Mouse (Mus musculus): ENCODE measurements around the gene Pde4d.

Pde4d gene

DNA sequence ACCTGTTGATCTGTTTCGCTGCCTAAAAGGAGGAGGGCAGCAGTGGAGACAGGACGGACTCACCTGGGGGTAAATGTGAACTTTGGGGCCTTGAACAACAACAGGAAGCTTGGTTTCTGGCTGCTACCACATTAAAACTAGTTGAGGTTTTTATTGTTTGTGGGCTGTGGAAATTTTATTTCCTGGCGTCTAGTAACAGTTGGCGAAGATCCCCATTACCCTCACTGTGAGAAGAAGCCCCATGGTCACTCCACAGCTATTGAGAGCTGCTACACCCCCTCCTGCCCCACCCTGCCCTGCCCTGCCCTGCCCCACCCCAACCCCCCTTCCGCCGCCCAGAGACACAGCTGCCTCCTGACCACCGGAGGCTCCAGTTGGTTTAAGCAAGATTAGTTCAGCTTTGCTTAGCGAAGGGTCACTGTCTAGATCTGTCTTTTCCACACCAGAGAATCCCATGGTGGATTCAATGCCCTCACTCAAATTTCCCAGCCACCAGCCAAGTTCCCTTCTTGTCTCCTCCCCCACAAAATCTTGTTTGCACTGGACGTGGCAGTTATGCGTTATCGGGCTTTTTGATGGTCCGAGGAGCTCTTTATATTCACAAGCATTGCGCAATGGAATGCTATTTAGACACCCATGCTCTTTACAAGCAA is 780.7 kb downstream of the Pde4d start:
- DNase-seq (ENCODE audit: extremely low read depth, low read depth, low spot score) = no peak

GRCm38 (mm10) chr13:109231848-109232460 is 782.2 kb downstream of the Pde4d start:
- no peak for DNase-seq (ENCODE audit: extremely low read depth, low read depth, low spot score)

DNA sequence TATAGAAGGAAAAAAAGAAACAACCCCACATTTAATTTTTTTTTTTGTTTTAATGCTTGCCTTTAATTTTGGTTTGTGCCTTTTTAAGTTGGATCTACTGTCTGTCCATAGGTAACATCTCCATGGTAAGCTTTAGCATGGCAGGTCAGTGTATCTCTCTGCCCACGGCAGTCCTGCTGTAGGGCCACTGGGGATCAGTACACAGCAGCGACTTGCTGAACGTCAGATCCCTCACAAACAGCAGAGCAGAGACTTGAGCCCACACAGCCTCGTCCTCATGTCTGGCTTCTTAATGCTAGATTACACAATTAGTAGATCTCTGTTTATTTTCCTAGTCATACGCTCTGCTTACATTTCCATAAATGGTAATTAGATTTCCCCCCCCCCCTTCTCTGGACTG is 782.8 kb downstream of the Pde4d start:
- DNase-seq (ENCODE audit: extremely low read depth, low read depth, low spot score) = no peak

DNA sequence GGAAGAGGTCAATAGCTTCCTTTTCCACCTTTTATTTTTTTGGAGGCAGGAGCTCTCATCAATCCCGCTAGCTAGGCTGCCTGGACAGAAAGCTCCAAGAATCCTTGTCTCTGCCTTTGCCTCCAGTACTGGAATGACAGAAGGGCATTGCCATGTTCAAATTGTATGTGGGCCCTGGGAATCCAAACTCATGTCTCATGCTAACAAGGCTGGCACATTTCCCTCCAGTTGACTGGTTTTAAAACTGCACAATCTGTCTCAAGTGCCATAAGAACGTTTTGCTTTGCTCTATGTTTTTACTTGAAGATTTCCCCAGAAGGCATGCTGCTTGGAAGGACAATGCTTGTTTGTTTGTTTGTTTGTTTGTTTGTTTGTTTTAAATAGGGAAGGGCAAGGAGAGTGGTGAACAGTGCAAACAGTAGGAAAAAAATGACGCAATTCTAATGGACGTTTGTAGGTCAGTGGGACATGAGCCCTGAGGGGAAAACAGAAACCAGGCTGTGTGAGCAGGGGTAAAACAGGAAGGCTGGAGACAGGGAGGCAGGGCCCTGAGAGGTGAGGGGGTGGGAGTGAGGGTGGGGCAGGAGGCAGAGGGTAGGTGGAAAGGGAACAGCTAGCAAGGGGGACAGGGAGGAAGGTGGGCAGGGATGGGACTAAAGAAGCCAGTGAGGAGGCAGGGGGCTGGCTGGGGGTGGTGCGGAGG is 784.3 kb downstream of the Pde4d start:
- DNase-seq (ENCODE audit: extremely low read depth, low read depth, low spot score) = no peak

DNA sequence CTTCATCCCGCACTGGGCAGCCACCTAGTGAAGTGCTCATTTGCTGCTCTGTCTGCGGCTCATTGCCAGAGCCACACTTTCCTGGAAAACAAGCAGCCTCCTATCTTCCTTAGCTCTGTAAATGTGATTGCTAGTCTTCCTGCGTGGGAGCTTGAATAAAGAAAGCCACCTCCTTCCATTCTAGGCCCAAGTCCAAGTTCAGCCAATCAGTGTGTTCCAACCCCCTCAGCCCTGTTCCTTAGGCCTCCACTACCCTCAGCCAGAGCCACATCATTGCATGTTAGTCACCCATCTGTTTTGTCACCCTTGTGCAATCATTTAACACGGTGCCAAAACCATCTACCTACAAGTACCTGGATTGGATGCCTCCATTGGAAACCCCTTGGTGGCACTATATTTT is 786.3 kb downstream of the Pde4d start:
- DNase-seq (ENCODE audit: extremely low read depth, low read depth, low spot score) = peak; percentile 90

DNA sequence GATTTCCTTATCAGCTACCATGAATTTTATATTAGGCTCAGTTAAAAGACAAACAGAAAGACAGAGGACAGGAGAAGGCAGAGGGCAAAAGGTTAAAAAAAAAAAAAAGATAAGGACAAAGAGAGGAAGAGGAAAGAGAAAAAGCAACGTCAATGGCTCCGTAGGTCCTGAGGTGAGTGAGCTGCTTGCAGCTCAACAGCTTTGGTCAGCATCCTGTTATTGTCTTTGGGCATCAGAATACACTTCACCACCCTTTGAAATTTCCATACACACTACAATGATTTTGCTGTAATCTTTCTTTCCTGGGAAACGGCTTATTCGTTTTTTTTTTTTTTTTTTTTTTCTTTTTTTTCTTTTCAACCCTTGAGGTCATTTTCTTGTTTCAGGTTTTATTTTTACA is 788.9 kb downstream of the Pde4d start:
- no peak for DNase-seq (ENCODE audit: extremely low read depth, low read depth, low spot score)

GRCm38 (mm10) chr13:109239296-109239695 is 789.5 kb downstream of the Pde4d start:
- DNase-seq (ENCODE audit: extremely low read depth, low read depth, low spot score) = no peak

GRCm38 (mm10) chr13:109242456-109243050 is 792.8 kb downstream of the Pde4d start:
- DNase-seq (ENCODE audit: extremely low read depth, low read depth, low spot score) = no peak

GRCm38 (mm10) chr13:109243160-109243559 is 793.4 kb downstream of the Pde4d start:
- no peak for DNase-seq (ENCODE audit: extremely low read depth, low read depth, low spot score)

DNA sequence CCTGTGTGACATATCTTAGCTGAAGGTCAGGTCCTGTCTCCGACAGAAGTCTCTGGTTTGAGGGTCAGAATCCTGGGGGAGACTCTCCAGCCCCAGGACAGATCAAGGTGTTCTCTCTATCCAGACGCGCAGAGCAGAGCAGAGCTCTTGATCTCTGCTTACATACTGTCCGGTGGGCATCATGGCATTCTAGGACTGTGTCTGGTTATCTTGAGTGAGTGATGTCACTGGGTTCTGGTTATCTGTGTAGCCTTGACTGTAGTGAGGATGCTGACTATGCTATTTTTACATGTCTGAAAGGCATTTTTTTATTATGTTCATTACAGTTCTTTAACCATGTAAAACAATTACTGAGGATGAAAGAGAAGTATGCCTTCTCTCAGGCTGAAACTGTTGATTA is 797.3 kb downstream of the Pde4d start:
- no peak for DNase-seq (ENCODE audit: extremely low read depth, low read depth, low spot score)

DNA sequence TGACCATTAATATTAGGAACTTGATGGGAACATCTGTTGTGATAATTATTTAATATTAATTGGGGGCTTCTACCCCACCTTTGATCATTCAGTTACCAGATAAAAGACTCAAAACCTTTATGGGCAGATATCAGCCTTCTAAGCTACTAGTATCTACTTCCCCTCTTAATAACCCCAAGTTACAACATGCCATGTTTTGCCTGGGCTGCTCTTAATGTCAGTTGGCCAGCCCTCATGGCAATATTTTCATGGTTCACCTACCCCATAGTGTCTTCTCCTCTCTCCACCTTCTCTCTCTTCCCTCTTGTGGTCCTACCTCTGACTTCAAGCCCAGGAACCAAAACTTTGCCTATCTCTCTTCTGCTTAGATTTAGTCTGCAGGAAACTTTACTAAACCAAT is 799.6 kb downstream of the Pde4d start:
- DNase-seq (ENCODE audit: extremely low read depth, low read depth, low spot score) = no peak

GRCm38 (mm10) chr13:109255634-109256033 is 805.9 kb downstream of the Pde4d start:
- no peak for DNase-seq (ENCODE audit: extremely low read depth, low read depth, low spot score)

GRCm38 (mm10) chr13:109260220-109260795 is 810.6 kb downstream of the Pde4d start:
- DNase-seq (ENCODE audit: extremely low read depth, low read depth, low spot score) = peak; percentile 85

GRCm38 (mm10) chr13:109260796-109261516 is 811.2 kb downstream of the Pde4d start:
- no peak for DNase-seq (ENCODE audit: extremely low read depth, low read depth, low spot score)

- DNase-seq (ENCODE audit: extremely low read depth, low read depth, low spot score) = no peak
Observed at GRCm38 (mm10) chr13:109261642-109262220, 812.0 kb downstream of the Pde4d start.

DNA sequence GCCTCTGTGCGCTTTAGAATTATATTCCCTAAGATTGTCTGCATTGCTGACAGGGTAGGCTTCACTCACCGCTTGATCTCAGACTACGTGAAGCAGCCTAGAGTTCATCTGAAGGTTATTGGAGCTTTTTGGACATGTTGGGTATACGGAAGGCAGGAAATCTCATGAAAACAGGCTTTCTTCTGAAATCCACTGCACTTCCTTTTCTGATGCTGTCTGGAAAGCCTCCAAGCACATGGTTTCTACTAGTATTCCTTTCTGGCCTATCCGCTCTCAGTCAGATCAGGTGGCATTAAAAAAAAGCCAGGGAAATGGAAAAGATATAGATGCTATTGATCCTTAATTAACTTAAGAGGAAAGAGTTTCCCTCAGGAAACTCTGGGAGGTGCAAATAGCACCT is 812.8 kb downstream of the Pde4d start:
- no peak for DNase-seq (ENCODE audit: extremely low read depth, low read depth, low spot score)

DNA sequence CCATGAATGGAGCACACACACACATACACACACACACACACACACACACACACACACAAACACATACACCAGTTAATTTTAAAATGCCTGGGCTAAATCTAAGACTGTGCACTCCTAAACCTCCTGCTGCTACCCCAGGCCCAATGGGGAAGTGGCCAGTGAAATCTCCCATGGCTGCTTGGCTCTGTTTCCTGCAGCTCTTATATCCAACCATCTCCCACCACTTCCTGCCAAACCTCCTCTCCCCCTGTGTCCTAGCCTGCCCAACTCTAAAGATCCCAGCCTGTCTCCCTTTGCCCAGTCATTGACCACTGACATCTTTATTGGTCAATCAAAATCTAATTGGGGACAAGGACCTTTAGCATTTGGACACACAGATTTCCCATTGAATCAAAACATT is 814.1 kb downstream of the Pde4d start:
- no peak for DNase-seq (ENCODE audit: extremely low read depth, low read depth, low spot score)

- no peak for DNase-seq (ENCODE audit: extremely low read depth, low read depth, low spot score)
Observed at GRCm38 (mm10) chr13:109268253-109268652, 818.5 kb downstream of the Pde4d start.

DNA sequence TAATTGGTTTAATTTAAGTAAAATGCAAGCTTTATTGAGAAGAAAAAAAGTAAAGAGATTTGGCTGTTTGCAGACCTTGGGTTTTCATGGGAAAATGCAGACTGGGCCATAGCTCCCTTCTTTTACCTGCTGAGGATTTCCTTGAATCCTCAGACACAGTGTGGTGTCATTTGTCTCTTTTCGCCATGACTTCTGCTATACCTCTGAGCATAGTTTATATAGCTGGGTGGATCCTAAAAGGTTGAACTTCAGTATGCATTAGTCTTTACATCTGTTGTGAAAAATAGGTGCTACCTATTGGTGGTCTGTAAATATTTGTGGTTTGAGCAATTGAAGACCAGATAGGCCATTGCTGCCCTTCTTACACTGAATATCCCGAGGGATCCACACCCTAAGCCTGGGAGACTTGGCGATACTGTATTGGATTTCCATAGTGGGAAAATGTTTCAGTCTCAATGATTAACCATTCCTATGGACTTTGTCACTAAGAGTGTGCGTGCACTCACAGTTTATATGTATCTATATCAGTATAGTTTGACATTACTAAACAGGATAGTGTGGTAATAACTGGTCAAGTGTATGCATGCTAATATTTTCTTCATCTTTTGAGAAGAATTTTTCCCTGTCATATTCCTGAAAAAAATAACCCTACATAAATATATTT is 819.0 kb downstream of the Pde4d start:
- DNase-seq (ENCODE audit: extremely low read depth, low read depth, low spot score) = no peak

DNA sequence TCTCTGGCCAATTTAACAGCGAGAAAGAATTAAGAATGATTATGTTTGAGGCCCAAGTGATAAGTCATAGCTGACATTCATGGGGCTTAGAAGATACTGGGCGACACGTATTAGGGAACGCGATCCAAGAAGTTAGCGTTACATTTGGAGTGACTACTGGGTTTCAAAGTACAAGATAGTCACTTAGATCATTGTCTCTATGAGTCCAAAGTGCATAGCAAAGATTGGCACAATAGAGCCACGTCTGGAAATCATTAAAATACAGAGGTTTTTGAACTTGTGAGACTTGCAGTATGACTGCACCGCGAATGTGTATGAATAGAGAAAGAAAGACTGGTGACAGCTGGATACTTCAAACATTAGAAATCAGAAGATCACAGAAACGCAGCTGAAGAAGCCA is 825.1 kb downstream of the Pde4d start:
- no peak for DNase-seq (ENCODE audit: extremely low read depth, low read depth, low spot score)
